Mouse (Mus musculus): ENCODE results near the gene S100pbp. TPM values are rescaled to one million over a fixed set of nuclear protein-coding genes. Genes with fewer than 3 reads are reported as not detected.

The S100pbp gene
- polyA plus RNA-seq, 1 experiment from 2014 or later, result 12.6 TPM

GRCm38 (mm10) chr4:129113083-129113988, 76.2 kb downstream of the S100pbp start:
- Histone ChIP-seq H3K36me3 (ENCODE audit: control insufficient read depth, insufficient read depth, low read length) (no peaks in the 10 kb centered on the region), H3K4me1 (ENCODE audit: control insufficient read depth, insufficient read depth, low read length) (no peaks in the 10 kb centered on the region; the same call in 1 of the 2 replicates), H3K4me2 (ENCODE audit: low read depth, low read length) (no peak overlapping the region), H3K27me3 (replicated peaks; ENCODE audit: control insufficient read depth, insufficient read depth, low read length) (no peaks in the 10 kb centered on the region; the same call in 1 of the 2 replicates), H3K27ac (replicated peaks; ENCODE audit: low read depth, low read length) (no peak overlapping the region), H3K4me3 (ENCODE audit: low read depth, low read length) (no peak overlapping the region), H3K9ac (ENCODE audit: low read depth, low read length) (no peak overlapping the region), H3K9me3 (ENCODE audit: control insufficient read depth, low read length) (no peaks in the 10 kb centered on the region)
- ATAC-seq (ENCODE audit: low read depth) (peak; percentile 88), DNase-seq (ENCODE audit: low spot score) (peak; percentile 91)
- WGBS, result 32% methylated on average over 28 of the region's 28 CpGs

- Histone ChIP-seq H3K4me3 (ENCODE audit: low read depth, low read length) (no peak overlapping the region), H3K27ac (replicated peaks; ENCODE audit: low read depth, low read length) (no peak overlapping the region), H3K9ac (ENCODE audit: low read depth, low read length) (0 out of 2 replicates have a peak overlapping the region, but pooled peaks have one; percentile 25), H3K4me1 (ENCODE audit: control insufficient read depth, insufficient read depth, low read length) (no peaks in the 10 kb centered on the region; the same call in 1 of the 2 replicates), H3K27me3 (replicated peaks; ENCODE audit: control insufficient read depth, insufficient read depth, low read length) (no peaks in the 10 kb centered on the region; the same call in 1 of the 2 replicates), H3K4me2 (ENCODE audit: low read depth, low read length) (no peak overlapping the region), H3K9me3 (ENCODE audit: control insufficient read depth, low read length) (no peaks in the 10 kb centered on the region), H3K36me3 (ENCODE audit: control insufficient read depth, insufficient read depth, low read length) (no peaks in the 10 kb centered on the region)
- ATAC-seq (ENCODE audit: low read depth) (no peak), DNase-seq (ENCODE audit: low spot score) (no peak)
- 42% methylated on average over 13 of the region's 13 CpGs for WGBS
These were observed 77.3 kb downstream of the S100pbp start for GRCm38 (mm10) chr4:129112231-129112630.

GRCm38 (mm10) chr4:129111350-129111749, 78.2 kb downstream of the S100pbp start:
- Histone ChIP-seq H3K9me3 (ENCODE audit: control insufficient read depth, low read length) (no peaks in the 10 kb centered on the region), H3K4me2 (ENCODE audit: low read depth, low read length) (no peak overlapping the region), H3K36me3 (ENCODE audit: control insufficient read depth, insufficient read depth, low read length) (no peaks in the 10 kb centered on the region), H3K27ac (replicated peaks; ENCODE audit: low read depth, low read length) (no peak overlapping the region), H3K27me3 (replicated peaks; ENCODE audit: control insufficient read depth, insufficient read depth, low read length) (peaks cover 4% of the 10 kb centered on the region), H3K4me1 (ENCODE audit: control insufficient read depth, insufficient read depth, low read length) (no peaks in the 10 kb centered on the region; the same call in 1 of the 2 replicates), H3K9ac (ENCODE audit: low read depth, low read length) (no peak overlapping the region), H3K4me3 (ENCODE audit: low read depth, low read length) (no peak overlapping the region)
- 56% methylated on average over 11 of the region's 11 CpGs for WGBS
- no peak for DNase-seq (ENCODE audit: low spot score)
- ATAC-seq (ENCODE audit: low read depth), result no peak

GRCm38 (mm10) chr4:129110804-129111203, 78.7 kb downstream of the S100pbp start:
- Histone ChIP-seq H3K4me2 (ENCODE audit: low read depth, low read length) (no peak overlapping the region), H3K4me1 (ENCODE audit: control insufficient read depth, insufficient read depth, low read length) (no peaks in the 10 kb centered on the region; the same call in 1 of the 2 replicates), H3K36me3 (ENCODE audit: control insufficient read depth, insufficient read depth, low read length) (no peaks in the 10 kb centered on the region), H3K27me3 (replicated peaks; ENCODE audit: control insufficient read depth, insufficient read depth, low read length) (peaks cover 10% of the 10 kb centered on the region), H3K9me3 (ENCODE audit: control insufficient read depth, low read length) (no peaks in the 10 kb centered on the region), H3K27ac (replicated peaks; ENCODE audit: low read depth, low read length) (no peak overlapping the region), H3K4me3 (ENCODE audit: low read depth, low read length) (no peak overlapping the region), H3K9ac (ENCODE audit: low read depth, low read length) (no peak overlapping the region)
- DNase-seq (ENCODE audit: low spot score) (no peak), ATAC-seq (ENCODE audit: low read depth) (no peak)
- 83% methylated on average over 6 of the region's 6 CpGs for WGBS

- ATAC-seq (ENCODE audit: low read depth) (no peak), DNase-seq (ENCODE audit: low spot score) (no peak)
- peaks cover 32% of the 10 kb centered on the region for H3K27me3 ChIP-seq (replicated peaks; ENCODE audit: control insufficient read depth, insufficient read depth, low read length)
- no peak overlapping the region for H3K4me3 ChIP-seq (ENCODE audit: low read depth, low read length)
- no peaks in the 10 kb centered on the region; the same call in 1 of the 2 replicates for H3K4me1 ChIP-seq (ENCODE audit: control insufficient read depth, insufficient read depth, low read length)
- H3K9me3 ChIP-seq (ENCODE audit: control insufficient read depth, low read length), result no peaks in the 10 kb centered on the region
- no peak overlapping the region for H3K9ac ChIP-seq (ENCODE audit: low read depth, low read length)
- 76% methylated on average over 7 of the region's 7 CpGs for WGBS
- H3K36me3 ChIP-seq (ENCODE audit: control insufficient read depth, insufficient read depth, low read length), result no peaks in the 10 kb centered on the region
- H3K27ac ChIP-seq (replicated peaks; ENCODE audit: low read depth, low read length), result no peak overlapping the region
- H3K4me2 ChIP-seq (ENCODE audit: low read depth, low read length), result no peak overlapping the region
These were observed 80.9 kb downstream of the S100pbp start for GRCm38 (mm10) chr4:129108624-129109023.

- H3K4me1 ChIP-seq (ENCODE audit: control insufficient read depth, insufficient read depth, low read length), result no peaks in the 10 kb centered on the region; the same call in 1 of the 2 replicates
- H3K9me3 ChIP-seq (ENCODE audit: control insufficient read depth, low read length), result no peaks in the 10 kb centered on the region
- H3K9ac ChIP-seq (ENCODE audit: low read depth, low read length), result no peak overlapping the region
- WGBS, result 60% methylated on average over 10 of the region's 10 CpGs
- no peaks in the 10 kb centered on the region for H3K36me3 ChIP-seq (ENCODE audit: control insufficient read depth, insufficient read depth, low read length)
- H3K27me3 ChIP-seq (replicated peaks; ENCODE audit: control insufficient read depth, insufficient read depth, low read length), result peaks cover 32% of the 10 kb centered on the region
- no peak overlapping the region for H3K4me3 ChIP-seq (ENCODE audit: low read depth, low read length)
- no peak for ATAC-seq (ENCODE audit: low read depth)
- no peak overlapping the region for H3K27ac ChIP-seq (replicated peaks; ENCODE audit: low read depth, low read length)
- no peak for DNase-seq (ENCODE audit: low spot score)
- no peak overlapping the region for H3K4me2 ChIP-seq (ENCODE audit: low read depth, low read length)
These were observed 82.1 kb downstream of the S100pbp start for GRCm38 (mm10) chr4:129107348-129107899.

GRCm38 (mm10) chr4:129106073-129106472, 83.5 kb downstream of the S100pbp start:
- Histone ChIP-seq H3K4me2 (ENCODE audit: low read depth, low read length) (peak overlapping the region; percentile 46), H3K27me3 (replicated peaks; ENCODE audit: control insufficient read depth, insufficient read depth, low read length) (peaks cover 32% of the 10 kb centered on the region)
- whole genome bisulfite sequencing, result 11% methylated on average over 9 of the region's 9 CpGs

GRCm38 (mm10) chr4:129105356-129105755, 84.2 kb downstream of the S100pbp start, which contains the start of gene Tmem54:
TSS of gene Tmem54 (plus strand) at chr4:129105548.
- Histone ChIP-seq H3K9ac (ENCODE audit: low read depth, low read length) (peak within 1 kb of the TSS; percentile 41), H3K27ac (replicated peaks; ENCODE audit: low read depth, low read length) (no peak within 1 kb of the TSS), H3K36me3 (ENCODE audit: control insufficient read depth, insufficient read depth, low read length) (no peaks in the 10 kb centered on the region), H3K27me3 (replicated peaks; ENCODE audit: control insufficient read depth, insufficient read depth, low read length) (peaks cover 32% of the 10 kb centered on the region), H3K4me1 (ENCODE audit: control insufficient read depth, insufficient read depth, low read length) (no peaks in the 10 kb centered on the region), H3K4me2 (ENCODE audit: low read depth, low read length) (peak within 1 kb of the TSS; percentile 46), H3K4me3 (ENCODE audit: low read depth, low read length) (peak within 1 kb of the TSS; percentile 27), H3K9me3 (ENCODE audit: control insufficient read depth, low read length) (no peaks in the 10 kb centered on the region)
- ATAC-seq (ENCODE audit: low read depth) (peak; percentile 78), DNase-seq (ENCODE audit: low spot score) (peak; percentile 58)
- 2% methylated on average over 25 of the region's 40 CpGs for WGBS

More at GRCm38 (mm10) chr4:129106073-129106472, 83.5 kb downstream of the S100pbp start:
- Histone ChIP-seq H3K27ac (replicated peaks; ENCODE audit: low read depth, low read length) (no peak overlapping the region), H3K4me3 (ENCODE audit: low read depth, low read length) (peak overlapping the region; percentile 27), H3K36me3 (ENCODE audit: control insufficient read depth, insufficient read depth, low read length) (no peaks in the 10 kb centered on the region), H3K4me1 (ENCODE audit: control insufficient read depth, insufficient read depth, low read length) (no peaks in the 10 kb centered on the region), H3K9me3 (ENCODE audit: control insufficient read depth, low read length) (no peaks in the 10 kb centered on the region), H3K9ac (ENCODE audit: low read depth, low read length) (no peak overlapping the region)
- no peak for DNase-seq (ENCODE audit: low spot score)
- ATAC-seq (ENCODE audit: low read depth), result no peak

Measured in embryonic facial prominence, embryonic 14.5 days (tissue).